Mouse (Mus musculus) mesoderm, embryonic 11.5 days (tissue): ENCODE measurements at regions not wholly inside any gene's neighbourhood (a gene's known extent, or its start where the extent isn't known, plus 50 kb on each side); places are given as distances from the start of the nearest gene placed in this dataset.

ENCODE experiments used
- DNase-seq: peaks from one replicate; pipeline ENCODE4 v3.0.0-alpha.2; 2012; ENCODE audit warnings: low read depth, low spot score

DNA sequence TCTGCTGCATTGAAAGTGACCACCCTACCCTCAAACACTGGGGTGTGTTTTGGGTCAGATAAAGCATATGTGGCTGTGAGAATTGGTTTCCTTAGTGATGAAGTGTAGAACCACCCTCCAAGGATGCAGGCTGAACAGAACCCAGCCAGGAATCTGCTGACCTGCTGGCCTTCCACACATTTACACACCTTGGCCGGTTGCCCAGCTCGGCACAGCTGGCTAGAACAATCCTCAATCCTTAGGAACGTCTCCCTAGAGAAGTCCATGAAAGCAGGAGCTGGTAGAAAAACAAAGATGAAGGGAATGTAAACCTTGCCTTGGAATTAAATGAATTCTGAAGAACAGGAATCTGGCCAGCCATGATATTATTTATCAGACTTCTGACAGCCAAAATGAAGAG lies 737.3 kb downstream of the Slc4a3 start:
- DNase-seq, result peak; percentile 66

DNA sequence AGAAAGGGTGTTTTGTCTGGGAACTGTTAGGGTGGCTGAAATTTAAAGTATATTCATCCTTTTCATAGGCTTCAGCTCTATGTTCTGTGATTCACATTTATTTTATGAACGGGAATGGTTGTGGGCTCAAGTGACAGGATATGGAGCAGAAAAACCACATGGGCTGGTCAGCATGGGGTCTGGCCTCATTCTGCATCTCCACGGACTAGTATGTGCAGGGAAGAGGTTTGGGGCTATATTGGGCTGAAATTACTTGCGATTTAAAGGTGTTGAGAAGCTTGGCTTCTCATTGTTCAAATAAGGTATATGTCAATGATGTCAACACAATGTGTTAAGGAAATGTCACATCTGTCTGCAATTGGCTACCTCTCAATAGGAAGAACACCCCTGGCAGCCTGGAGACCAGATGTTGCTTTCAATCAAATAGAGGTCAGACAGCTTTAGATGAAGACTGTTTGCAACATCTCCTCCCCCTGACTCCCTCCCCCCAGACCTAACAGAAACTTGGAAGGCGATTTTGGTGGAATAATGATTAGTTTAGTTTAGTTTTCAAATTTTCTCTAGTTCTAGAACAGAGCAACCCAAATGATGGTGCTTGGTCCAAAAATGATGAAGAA lies 777.0 kb downstream of the Slc4a3 start:
- peak; percentile 31 for DNase-seq

DNA sequence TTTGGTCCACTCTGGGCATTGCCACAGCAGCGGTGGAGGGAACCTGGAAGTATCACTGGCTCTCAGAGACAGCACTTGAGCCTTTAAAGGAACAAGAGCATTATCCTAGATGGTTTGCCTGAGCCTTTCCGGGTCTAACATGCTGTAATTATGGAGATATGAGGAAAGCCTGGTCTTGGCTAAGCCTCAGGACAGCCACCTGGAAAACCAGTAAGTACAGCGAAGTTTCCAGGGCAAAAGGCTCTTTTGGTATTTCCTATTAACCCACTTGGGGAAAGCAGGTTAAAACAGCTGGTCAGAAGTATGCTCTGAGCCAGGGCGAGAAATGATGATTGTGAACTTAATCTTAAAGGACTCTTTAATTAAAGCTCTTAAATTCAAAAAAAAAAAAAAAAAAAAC lies 777.5 kb downstream of the Slc4a3 start:
- DNase-seq, result peak; percentile 8

DNA sequence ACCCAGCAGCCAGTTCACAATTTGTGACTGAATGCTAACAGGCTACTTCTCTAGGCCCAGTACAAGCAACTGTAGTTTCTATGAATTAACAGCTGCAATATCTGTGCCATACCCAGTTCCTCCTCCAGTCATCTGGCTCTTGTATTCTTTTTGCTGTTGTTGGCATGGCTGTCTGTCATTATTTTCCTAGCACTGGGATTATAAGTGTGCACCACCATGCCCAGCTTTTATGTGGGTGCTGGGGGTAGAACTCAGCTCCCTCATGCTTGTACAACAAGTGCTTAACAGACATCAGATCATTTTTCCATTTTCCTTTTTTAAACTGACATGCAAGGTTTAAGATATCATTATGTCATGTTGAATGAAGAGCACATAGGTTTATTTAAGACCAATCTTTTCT lies 789.9 kb downstream of the Slc4a3 start:
- DNase-seq, result no peak

DNA sequence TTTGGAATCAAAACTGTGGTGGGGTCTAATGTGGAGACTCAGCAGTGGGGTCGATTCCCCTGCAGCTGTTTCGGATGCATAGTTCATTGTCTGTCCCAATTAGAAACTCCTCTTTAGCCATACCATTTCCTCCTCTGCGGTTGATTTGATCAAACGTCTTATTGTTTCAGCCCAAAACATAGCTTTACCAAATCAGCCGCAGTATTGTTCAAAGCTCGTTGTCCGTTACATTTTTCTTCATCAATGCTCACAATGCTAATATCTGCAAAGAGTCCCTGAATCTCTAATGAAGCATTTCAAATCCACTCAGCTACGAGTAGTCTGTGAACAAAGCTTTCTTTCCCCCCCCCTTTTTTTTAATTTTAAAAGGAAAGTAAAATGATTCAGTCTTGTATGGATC lies 816.0 kb downstream of the Slc4a3 start:
- no peak for DNase-seq

DNA sequence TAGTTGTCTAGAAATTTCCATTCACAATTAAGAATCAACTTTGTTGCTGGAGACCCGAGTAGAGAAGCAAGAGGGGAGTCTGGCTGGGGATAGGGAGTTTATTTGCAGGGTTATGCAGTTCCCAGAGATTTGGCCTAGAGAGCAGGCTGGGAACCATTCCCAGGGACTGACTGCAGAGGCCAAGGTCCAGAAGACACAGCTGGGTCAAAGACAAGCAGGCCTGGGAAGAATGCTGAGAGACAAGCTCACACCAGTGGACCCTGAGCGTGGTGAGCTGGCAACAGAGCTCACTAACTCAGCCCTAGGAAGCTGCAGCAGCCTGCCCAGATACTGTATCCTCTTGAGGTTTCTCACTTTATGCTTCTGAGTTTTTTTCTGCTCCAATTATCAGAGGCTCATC lies 827.9 kb downstream of the Slc4a3 start:
- DNase-seq, result no peak

DNA sequence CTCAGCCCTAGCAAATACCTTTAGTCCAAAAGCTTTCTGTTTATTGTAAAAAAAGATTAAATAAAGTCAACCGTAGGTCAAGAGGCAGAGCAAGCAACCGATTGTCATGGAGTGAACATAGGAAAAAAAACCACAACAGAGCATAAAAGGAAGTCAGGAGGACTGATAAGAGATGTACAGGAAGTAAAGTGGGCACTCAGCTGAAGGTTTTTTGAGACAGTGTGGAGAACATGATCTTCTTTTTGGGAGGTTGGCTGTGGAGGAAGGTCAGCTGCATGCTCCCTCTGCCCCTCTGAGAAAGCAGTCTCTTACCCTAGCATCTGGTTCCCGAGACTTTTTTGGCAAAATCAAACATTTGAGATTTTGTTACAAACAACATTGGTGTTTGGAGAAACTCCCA lies 832.1 kb downstream of the Slc4a3 start:
- no peak for DNase-seq

DNA sequence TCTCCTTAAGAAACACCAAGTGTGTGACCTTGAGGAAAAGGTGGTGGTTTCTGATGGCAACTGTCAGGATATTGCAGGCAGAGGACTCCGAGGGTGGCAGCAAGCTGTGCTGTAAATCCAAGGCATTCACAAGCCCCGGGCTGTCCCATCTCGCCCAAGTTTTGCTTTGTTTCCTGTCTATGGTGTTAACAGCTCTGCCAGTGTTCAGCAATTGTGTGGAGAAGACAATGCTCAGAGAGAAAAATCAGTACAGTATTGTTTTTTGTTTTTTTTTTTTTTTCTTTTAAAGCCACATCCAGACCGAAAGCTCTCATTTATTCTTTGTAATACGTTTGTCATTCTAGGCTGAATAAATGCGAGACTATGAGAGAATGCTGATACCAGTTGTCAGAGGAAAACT lies 846.5 kb downstream of the Slc4a3 start:
- no peak for DNase-seq

DNA sequence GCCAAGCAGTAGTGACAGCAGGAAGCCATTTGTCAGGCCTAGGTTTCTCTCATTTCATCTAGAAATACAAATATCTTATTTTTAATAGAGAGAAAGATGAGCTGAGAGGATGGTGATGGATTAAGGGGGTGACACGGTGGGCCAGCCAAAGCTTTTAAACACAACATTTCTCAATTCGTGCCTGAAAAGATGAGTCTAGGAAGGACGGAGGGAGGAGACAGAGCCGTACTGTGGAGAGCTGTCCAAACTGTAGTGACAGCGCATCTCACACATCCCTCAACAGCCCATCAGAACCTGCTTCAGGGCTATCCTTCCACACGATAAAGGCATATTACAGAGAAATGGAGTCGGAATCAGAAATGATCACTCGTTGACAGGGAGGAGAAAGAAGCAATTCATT lies 848.0 kb downstream of the Slc4a3 start:
- no peak for DNase-seq

DNA sequence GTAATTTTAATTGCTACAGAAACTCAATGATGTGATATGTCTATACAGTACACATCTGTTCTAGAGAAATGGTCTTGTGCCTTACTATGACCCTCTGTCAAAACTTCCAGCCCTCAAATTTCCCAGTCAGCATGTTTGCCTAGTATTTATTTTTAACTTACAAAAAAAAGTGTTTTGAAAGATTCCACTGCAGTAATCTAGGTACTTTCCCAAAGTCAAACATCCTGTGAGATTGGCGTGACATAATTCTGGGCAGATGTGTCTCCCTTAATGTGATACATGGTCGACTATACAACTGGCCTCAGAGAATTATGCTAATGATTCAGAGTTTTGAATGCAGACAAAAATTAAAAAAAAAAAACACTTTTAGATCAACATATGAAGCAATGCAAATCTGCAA lies 856.8 kb downstream of the Slc4a3 start:
- no peak for DNase-seq

DNA sequence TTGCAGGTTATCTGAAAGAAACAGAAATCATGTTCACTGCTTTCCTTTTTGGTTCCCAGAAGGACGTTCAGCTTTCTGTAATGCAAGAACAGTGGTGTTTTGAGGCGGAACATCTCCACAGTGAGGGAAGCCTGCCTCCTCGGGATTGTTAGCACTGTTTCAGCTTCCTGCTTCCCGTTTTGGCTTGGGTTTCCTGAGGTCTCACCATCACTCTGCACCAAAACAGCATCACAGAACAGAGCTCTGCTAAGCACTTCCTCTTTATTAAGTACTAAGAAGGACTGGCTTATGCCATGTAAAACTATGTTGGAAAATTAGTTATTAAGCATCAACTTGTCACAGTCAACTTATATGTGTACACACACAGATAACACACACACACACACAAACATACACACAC lies 857.9 kb downstream of the Slc4a3 start:
- DNase-seq, result no peak

DNA sequence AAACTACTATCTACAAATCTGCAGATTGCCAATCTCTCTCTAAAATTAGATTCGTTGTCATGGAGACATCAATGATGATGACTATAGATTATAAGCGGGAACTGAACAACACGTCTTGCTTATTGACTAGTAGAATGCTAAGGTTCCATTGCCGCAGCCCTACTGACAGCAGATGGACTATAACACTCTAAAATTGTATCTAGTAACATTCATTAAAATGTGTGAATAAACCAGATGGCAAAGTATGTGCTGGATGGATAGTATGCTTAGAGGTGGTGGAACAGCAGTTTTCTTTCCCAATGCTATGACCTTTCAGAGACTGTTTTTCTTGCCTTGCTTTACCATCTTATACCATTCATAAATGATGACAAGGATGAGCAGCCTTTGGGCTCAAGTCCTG lies 864.7 kb downstream of the Slc4a3 start:
- DNase-seq, result no peak

DNA sequence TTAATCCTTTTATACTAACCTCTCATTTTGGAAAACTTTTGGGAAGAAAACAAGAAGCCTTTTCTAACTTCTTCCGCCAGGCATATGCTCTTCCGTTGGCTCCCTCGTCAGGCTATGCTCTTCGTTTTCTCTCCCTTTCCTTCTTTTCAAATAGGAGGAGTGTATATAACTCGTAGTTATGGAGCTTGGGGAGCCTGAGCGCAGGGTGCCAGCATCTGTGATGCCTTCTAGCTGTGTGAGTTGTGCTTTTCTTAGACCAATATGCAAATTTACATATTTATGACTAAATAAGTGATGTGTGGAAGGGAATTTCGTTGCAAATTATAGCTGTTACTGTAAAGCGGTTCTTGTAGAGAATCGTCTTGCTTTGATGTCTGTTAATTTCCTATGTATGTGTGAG lies 874.5 kb downstream of the Slc4a3 start:
- no peak for DNase-seq

DNA sequence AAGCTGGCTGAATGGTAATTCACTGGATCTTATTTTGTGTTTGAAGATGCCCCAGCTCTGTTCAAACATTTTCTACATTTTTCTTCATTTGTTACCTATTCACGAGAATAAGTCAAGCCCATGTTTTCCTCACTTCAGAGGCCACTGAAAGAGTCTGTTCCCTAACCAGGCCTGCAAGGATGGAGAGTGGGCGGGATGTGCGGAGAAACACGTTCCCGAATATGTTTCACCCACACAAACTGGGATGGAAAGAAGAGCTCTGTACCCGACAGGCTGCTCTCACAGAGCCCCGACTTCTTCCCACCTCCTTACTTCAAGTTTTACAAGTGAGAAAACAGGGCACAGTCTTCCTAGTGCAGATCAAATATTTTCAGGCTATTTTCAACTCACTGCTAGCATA lies 881.4 kb downstream of the Slc4a3 start:
- no peak for DNase-seq

DNA sequence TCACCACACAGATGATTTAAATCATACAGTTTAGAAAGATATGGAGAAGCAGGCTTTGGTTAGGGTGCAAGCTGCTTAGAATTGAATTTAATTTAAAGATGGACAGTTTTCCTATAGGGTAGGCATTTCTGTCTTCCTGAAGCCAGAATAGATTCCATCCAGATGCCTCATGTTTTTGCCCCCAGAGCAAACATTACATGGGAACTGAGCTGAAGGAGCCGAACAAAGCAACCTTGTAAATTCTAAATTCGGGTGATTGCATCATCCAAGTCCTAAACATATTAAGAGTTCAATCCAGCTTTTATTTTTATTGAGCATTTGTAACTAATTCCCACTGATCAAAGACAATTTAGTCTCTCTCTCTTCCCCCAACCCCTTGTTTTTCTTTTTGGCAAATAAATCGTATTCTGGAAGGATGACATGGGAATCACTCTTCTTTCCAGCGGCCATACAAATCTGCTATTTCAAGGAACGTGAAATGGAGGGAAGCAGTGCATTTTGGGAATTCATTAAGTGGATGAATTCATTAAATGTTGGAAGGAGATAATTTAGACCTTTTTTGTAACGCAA lies 884.1 kb downstream of the Slc4a3 start:
- no peak for DNase-seq

DNA sequence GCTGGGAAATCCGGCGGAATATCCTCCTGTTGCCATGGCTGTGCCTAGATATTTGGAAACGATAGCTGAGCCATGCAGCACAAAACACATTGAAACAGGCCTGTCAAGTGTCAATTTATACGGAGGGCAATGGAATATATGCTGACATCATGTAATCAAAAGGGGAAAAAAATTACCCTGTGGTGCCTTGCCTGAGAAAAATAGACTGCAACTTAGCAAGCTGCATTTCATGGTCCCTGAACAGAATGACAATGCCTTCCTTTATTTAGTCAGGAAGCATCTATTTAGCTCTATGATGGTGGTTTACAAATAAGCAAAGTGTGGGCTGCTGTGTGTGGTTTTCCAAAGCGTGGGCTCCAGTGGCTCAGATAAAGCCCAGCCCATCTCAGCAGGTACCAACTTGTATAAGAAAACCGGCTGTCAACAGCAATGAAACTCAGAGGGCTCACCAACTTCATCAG lies 887.4 kb downstream of the Slc4a3 start:
- peak; percentile 8 for DNase-seq

DNA sequence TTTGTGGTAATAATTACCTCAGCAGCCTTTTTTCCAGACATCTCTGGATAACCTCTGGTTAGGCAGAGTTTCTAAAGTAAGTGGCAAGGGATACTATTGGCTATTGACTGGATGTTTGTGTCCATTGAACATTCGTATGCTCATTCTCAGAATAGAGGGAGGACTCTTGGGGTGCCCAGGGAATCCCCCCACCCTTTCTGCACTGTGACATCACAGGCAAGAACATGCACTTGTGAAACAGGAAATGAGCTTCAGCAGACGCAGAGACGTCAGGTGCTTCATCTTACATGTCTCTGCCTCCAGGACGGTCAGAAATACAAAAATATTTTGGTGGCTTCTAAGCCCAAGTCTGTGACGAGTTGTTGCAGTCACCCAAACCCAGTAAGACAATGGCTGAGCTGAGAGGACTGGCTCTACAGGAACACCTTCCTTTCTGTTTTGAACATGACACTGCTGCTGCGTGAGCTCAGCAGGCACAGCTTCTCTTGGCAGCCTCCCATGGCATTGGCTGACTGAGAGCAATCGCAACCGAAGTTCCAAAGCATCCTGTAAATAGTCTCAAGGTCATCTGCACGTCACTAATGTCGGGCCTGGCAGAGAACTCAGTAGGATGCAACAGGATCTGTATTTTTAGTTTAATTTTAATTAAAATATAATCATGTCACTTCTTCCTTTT lies 904.6 kb downstream of the Slc4a3 start:
- no peak for DNase-seq

DNA sequence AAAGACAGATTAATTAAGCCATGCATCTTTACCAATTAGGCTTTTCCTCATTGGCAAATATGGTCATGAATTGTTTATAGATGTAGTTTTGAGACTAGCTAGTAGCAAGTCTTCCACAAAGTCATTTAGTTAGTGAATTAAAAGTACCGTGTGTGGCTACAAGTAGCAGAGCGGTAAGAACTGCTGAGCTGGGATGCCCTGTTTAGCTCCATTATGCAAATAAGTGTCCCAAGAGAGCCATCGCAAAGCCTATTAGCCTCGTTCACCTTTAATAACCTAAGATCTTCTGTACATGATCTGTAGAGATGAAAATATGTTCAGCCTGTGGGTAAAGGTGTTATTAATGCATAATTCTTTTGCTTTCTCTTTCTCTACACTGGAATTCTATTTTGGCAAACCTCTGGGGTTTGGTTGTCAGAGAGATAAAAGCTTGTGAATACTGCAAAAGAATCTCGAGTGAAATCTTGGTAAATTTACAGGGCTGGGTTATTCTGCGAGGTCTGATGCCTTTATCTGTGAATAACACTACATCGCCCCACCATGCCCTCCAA lies 907.2 kb downstream of the Slc4a3 start:
- no peak for DNase-seq

DNA sequence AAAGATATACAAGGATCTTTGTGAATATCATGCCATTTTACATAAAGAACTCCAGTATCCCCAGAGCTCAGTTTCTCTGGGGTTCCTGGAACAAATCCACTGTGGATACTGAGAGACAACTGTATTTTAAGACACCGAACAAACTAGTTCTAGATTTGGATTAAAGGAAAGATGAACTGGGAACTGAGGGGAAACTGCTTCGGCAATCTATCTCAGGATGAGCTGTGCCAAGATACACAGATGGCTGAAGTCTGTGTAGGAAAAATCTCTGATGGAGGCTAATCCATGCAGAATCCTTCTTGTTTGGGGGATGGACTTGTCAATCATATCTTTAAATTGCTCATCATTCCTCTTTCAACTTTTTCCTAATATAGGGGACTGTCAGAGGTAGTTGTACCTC lies 920.5 kb downstream of the Slc4a3 start:
- no peak for DNase-seq

DNA sequence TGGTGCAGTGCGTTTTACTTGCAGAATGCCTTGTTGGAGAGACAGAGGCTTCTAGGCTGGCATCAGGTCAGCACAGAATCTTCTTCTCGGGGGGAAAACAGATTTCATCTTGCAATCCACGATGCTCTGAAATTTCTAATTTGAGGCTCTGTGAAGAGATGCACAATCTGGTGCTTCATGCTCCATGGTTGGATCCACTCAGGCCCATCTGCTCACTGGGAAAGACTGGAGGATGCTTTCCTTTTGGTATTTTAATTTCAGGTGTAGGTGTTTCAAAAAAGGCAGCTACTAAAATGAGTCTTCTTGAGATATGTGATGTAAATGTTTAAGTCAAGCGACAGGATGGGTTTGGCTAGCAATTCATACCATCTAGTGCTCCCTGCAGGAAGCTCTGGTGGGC lies 938.1 kb downstream of the Slc4a3 start:
- DNase-seq, result no peak

DNA sequence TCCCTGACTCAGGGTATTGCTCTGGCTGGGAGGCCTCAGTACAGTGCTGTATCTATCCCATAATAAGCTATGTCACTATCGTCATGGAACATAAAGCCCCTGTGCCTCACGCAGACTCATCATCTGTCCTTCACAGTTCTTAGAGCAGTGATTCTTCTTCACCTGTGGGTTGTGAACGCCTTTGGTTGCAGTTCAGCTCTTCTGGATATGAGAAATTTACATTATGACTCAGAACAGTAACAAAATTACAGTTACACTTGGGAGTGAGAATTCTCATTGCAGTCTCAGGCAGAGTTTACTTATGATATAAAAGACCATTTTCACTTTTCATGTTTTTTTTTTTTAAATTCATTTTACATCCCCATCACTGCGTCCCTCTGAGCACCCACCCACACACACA lies 941.4 kb downstream of the Slc4a3 start:
- no peak for DNase-seq

DNA sequence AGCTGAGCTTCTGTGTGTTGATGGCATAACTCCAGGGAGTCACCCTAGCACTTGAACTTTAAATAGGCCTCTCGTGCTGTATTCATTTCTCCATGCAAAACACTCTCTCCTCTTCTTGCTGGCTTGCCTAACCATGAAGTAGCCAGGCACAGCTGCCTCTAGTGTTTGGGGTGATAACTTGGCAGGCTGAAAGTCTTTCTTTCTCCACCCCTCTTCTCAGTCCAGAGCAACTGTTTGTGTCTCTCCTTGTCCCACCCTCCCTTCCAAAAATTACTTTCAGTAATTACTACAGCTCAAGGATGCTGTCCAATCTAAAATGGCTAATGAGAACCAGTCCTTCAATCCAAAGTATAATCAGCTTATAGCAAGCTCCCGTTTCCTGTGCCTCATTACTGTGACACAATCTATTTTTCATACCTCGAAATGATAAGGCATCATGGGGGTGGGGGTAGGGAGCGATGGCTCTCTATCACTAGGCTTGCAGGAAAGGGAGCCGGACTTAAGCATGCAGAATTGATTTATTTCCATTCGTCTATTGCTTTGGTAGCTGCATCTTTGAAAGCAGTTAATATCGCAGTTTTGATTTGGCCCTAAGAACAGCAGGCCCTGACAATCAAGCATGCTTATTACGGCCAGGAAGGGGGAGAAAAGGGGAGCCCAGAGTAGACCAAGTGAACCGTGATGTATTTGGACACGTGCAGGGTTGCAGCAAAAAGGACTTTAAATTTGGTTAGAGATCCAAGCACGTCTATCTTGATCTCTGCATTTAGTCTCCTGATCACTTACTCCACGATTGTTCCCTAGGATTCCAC lies 943.8 kb downstream of the Slc4a3 start:
- no peak for DNase-seq
